Mouse (Mus musculus): ENCODE data around the gene Idh2.

Gene Idh2

DNA sequence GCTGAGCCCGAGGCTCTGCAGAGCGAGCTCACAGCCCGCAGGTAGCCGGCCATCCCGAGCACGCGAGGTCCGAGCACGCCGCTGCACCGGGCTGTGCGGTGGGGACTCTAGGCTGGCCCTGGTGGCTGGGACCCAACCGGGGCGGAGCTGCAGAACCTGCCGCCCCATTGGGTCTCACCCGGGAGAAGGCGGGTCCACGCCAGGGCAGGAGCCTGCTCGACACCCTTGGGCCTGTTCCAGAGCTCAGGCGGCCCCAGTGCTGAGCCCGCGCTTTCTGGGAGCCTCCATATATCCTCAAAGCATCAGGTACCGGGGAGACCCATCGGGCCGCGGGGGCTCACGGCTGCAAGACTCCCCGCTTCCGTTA lies at the start of gene Idh2:
Gene Idh2 (minus strand): TSS at position 169 of the 367 bp plus-strand sequence.
- peaks cover 26% of the 10 kb centered on the region for H3K27me3 ChIP-seq (ENCODE audit: insufficient read depth, low read length)
- no peaks in the 10 kb centered on the region for H3K36me3 ChIP-seq (ENCODE audit: insufficient read depth, low read length)
- peak within 1 kb of the TSS; percentile 93 for H3K4me3 ChIP-seq (replicated peaks; ENCODE audit: low read length)
- peaks cover 66% of the 10 kb centered on the region for H3K4me1 ChIP-seq (replicated peaks; ENCODE audit: low read depth, low read length)
- H3K9me3 ChIP-seq (ENCODE audit: low read length), result no peaks in the 10 kb centered on the region
- TF ChIP-seq CTCF (conservative IDR thresholded peaks at IDR 0.05; ENCODE audit: low read length) (no peak), POU5F1 (IDR thresholded peaks at IDR 0.05; ENCODE audit: borderline replicate concordance, low read length) (no peak), NANOG (IDR thresholded peaks at IDR 0.05; ENCODE audit: borderline replicate concordance, low read length) (no peak)

DNA sequence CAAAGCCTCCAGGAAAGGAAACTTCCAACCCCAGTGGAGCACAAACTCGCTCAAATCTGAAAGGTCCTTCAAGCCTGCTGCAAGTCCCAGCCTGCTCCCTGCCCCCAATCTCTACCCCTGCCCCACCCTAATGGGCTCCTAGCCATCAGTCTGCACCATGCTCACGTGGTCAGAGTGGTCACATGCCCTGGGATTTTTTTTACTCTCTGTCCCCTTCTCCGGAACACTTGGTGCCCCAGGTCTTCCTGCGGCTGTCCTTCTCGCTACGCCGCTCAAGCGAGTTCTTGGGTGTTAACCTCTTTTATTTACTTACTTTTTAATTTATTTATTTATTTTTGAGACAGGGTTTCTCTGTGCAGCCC lies 45.7 kb upstream of the Idh2 start:
- peaks cover 5% of the 10 kb centered on the region; the same call in 1 of the 2 replicates for H3K27me3 ChIP-seq (ENCODE audit: insufficient read depth, low read length)
- no peaks in the 10 kb centered on the region for H3K36me3 ChIP-seq (ENCODE audit: insufficient read depth, low read length)
- H3K4me3 ChIP-seq (replicated peaks; ENCODE audit: low read length), result no peak overlapping the region
- H3K4me1 ChIP-seq (replicated peaks; ENCODE audit: low read depth, low read length), result peaks cover 55% of the 10 kb centered on the region
- 0 out of 2 replicates have a peak, but pooled peaks cover 5% of the 10 kb centered on the region for H3K9me3 ChIP-seq (ENCODE audit: low read length)
- TF ChIP-seq POU5F1 (IDR thresholded peaks at IDR 0.05; ENCODE audit: borderline replicate concordance, low read length) (no peak), NANOG (IDR thresholded peaks at IDR 0.05; ENCODE audit: borderline replicate concordance, low read length) (no peak), CTCF (conservative IDR thresholded peaks at IDR 0.05; ENCODE audit: low read length) (no peak)

DNA sequence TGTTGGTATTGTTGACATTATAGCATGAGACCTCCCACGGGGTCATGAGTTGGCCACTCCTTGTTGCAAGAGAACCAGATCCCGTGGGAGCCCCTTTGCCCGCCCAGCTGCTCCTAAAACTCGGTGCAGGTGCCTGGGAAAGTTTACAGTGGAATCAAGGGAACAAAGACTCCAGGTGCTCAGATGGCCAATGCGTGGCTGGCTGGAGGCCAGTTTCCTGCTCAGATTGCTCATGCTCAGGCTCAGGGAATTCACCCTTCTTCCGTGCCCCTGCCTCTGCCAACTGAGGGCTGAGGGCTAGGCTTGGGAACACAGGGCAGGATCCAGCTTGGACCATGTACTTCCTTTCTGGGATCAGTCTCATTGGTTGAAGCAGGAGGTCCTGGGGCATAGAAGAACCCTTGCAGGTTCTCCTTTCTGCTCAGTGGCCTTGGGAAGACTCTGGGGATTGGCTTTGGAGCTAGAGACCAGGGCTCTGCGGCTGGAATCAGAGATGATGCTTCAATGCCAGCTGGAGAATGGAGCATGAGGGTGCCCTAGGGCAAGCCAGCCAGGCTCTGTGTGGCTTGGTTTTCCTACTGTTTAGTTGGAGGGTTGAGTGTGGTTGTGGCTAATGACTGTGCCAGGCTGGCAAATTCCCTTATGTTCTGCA lies 45.2 kb upstream of the Idh2 start:
- Histone ChIP-seq H3K36me3 (ENCODE audit: insufficient read depth, low read length) (no peaks in the 10 kb centered on the region), H3K9me3 (ENCODE audit: low read length) (0 out of 2 replicates have a peak, but pooled peaks cover 5% of the 10 kb centered on the region), H3K27me3 (ENCODE audit: insufficient read depth, low read length) (peaks cover 5% of the 10 kb centered on the region; the same call in 1 of the 2 replicates), H3K4me1 (replicated peaks; ENCODE audit: low read depth, low read length) (peaks cover 56% of the 10 kb centered on the region), H3K4me3 (replicated peaks; ENCODE audit: low read length) (no peak overlapping the region; the same call in 1 of the 2 replicates)
- TF ChIP-seq NANOG (IDR thresholded peaks at IDR 0.05; ENCODE audit: borderline replicate concordance, low read length) (no peak), POU5F1 (IDR thresholded peaks at IDR 0.05; ENCODE audit: borderline replicate concordance, low read length) (no peak), CTCF (conservative IDR thresholded peaks at IDR 0.05; ENCODE audit: low read length) (no peak)

DNA sequence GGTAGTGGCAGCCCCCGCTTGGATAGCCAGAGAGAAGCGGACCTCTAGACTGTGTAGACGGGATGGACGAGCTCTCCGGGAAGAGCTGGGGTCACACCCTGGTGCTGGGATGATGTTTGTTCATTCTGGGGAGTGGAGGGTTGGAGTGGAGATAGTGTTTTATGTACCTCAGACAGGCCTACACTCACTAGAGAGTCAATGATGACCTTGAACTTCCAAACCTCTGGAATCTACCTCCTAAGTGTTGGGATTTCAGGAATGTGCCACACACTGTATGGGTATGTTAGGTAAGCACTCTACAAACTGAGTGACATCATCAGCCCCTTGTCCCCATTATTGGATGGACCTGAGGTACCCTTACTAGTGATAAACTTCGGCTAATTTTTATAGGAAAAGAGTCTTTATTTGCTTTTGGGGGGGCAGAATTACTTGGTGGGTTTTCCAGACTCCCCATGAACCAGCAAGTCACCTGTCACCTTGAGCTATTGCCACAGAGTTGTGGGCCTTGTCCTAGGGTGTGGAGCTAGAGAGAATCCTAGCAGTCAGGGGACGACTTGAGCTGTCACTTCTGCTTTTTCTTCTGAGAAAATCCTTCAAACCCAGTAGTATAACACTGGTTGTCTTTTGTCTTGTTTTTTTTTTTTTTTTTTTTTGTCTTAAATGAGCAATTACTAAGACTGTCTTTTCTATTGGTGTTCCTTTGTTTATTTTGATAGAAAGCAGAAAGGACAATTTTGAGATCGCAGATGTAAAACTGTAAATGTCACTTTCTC lies 43.5 kb upstream of the Idh2 start:
- H3K4me3 ChIP-seq (replicated peaks; ENCODE audit: low read length), result no peak overlapping the region
- peaks cover 2% of the 10 kb centered on the region; the same call in 1 of the 2 replicates for H3K27me3 ChIP-seq (ENCODE audit: insufficient read depth, low read length)
- TF ChIP-seq CTCF (conservative IDR thresholded peaks at IDR 0.05; ENCODE audit: low read length) (no peak), NANOG (IDR thresholded peaks at IDR 0.05; ENCODE audit: borderline replicate concordance, low read length) (no peak), POU5F1 (IDR thresholded peaks at IDR 0.05; ENCODE audit: borderline replicate concordance, low read length) (no peak)
- H3K4me1 ChIP-seq (replicated peaks; ENCODE audit: low read depth, low read length), result peaks cover 60% of the 10 kb centered on the region
- 0 out of 2 replicates have a peak, but pooled peaks cover 5% of the 10 kb centered on the region for H3K9me3 ChIP-seq (ENCODE audit: low read length)
- H3K36me3 ChIP-seq (ENCODE audit: insufficient read depth, low read length), result no peaks in the 10 kb centered on the region

DNA sequence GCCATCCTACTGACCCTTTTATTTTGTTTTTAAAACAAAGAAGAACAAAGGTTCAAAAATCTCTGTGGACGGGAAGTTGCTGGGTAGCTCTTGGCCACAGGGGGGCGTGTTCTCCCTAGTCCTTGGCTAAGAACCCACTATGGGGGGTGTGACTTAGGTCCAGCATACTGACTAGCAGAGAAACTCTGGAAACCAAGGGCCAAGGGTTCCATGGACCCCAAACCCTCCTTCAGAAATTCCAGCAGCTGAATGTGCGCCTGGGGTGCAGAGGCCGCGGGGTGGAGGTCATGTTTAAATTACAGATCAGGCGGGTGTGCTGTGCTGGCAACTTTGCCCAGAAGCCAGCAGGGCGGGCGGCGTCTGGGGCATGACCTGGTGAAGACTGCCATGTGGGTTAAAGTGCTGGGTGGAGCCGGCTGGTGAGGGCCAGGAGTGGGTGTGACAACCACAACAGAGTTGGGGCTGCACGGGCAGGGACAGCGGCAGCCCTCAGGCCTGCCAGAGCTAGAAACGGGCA lies 41.6 kb upstream of the Idh2 start:
- Histone ChIP-seq H3K36me3 (ENCODE audit: insufficient read depth, low read length) (no peaks in the 10 kb centered on the region), H3K4me3 (replicated peaks; ENCODE audit: low read length) (peak overlapping the region; percentile 63), H3K27me3 (ENCODE audit: insufficient read depth, low read length) (no peaks in the 10 kb centered on the region), H3K4me1 (replicated peaks; ENCODE audit: low read depth, low read length) (peaks cover 69% of the 10 kb centered on the region), H3K9me3 (ENCODE audit: low read length) (0 out of 2 replicates have a peak, but pooled peaks cover 5% of the 10 kb centered on the region)
- TF ChIP-seq CTCF (conservative IDR thresholded peaks at IDR 0.05; ENCODE audit: low read length) (peak; percentile 94), NANOG (IDR thresholded peaks at IDR 0.05; ENCODE audit: borderline replicate concordance, low read length) (no peak), POU5F1 (IDR thresholded peaks at IDR 0.05; ENCODE audit: borderline replicate concordance, low read length) (no peak)

DNA sequence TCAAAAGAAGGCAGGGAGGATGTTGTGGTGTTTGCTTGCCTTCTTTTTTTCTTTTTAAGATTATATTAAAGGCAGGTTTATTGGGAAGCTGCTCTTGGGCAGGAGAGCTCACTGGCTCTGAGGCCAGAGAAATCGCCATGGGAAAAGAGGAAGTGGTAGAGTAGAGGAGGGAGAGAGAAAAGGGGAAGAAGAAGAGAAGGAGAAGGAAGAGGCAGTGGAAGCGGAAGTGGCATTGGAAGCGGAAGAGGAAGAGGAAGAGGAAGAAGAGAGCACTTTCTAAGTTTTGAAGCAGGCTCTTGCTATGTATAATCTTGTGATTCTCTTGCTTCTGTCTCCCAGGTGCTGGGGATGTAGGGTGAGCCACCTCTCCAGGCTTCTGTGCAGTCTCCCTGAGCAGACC lies 39.5 kb upstream of the Idh2 start:
- Histone ChIP-seq H3K36me3 (ENCODE audit: insufficient read depth, low read length) (no peaks in the 10 kb centered on the region), H3K4me3 (replicated peaks; ENCODE audit: low read length) (no peak overlapping the region), H3K4me1 (replicated peaks; ENCODE audit: low read depth, low read length) (peaks cover 55% of the 10 kb centered on the region), H3K27me3 (ENCODE audit: insufficient read depth, low read length) (no peaks in the 10 kb centered on the region), H3K9me3 (ENCODE audit: low read length) (0 out of 2 replicates have a peak, but pooled peaks cover 5% of the 10 kb centered on the region)
- TF ChIP-seq POU5F1 (IDR thresholded peaks at IDR 0.05; ENCODE audit: borderline replicate concordance, low read length) (no peak), CTCF (conservative IDR thresholded peaks at IDR 0.05; ENCODE audit: low read length) (no peak)

DNA sequence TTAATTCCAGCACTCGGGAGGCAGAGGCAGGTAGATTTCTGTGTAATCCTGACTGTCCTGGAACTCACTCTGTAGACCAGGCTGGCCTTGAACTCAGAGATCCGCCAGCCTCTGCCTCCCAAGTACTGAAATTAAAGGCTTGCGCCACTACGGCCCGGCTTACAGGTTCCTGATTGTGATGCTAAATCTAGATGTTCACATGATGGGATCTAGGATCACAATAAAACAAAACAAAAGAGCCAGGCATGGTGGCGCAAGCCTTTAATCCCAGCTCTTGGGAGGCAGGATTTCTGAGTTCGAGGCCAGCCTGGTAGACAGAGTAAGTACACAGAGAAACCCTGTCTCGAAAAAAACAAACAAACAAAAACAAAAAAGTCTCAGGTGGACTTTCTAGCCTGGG lies 37.6 kb upstream of the Idh2 start:
- Histone ChIP-seq H3K4me1 (replicated peaks; ENCODE audit: low read depth, low read length) (peaks cover 57% of the 10 kb centered on the region), H3K36me3 (ENCODE audit: insufficient read depth, low read length) (no peaks in the 10 kb centered on the region), H3K9me3 (ENCODE audit: low read length) (no peaks in the 10 kb centered on the region), H3K4me3 (replicated peaks; ENCODE audit: low read length) (no peak overlapping the region; the same call in 1 of the 2 replicates), H3K27me3 (ENCODE audit: insufficient read depth, low read length) (no peaks in the 10 kb centered on the region)
- TF ChIP-seq NANOG (IDR thresholded peaks at IDR 0.05; ENCODE audit: borderline replicate concordance, low read length) (no peak), POU5F1 (IDR thresholded peaks at IDR 0.05; ENCODE audit: borderline replicate concordance, low read length) (no peak), CTCF (conservative IDR thresholded peaks at IDR 0.05; ENCODE audit: low read length) (no peak)

DNA sequence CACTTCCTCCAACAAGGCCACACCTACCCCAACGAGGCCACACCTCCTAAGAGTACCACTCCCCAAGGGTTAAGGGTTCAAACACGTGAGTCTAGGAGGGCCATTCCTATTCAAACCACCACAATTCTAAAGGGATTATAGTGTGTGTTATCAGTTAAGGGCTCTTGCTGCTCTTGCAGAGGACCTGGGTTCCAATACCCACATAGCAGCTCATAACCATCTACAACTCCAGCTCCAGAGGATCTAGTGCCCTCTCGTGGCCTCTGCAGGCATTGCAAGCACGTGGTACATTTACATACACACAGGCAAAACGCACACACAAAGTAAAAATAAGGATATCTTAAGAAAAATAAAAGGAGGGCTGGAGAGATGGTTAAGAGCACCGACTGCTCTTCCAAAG lies 37.0 kb upstream of the Idh2 start:
- Histone ChIP-seq H3K4me3 (replicated peaks; ENCODE audit: low read length) (no peak overlapping the region), H3K9me3 (ENCODE audit: low read length) (no peaks in the 10 kb centered on the region), H3K36me3 (ENCODE audit: insufficient read depth, low read length) (no peaks in the 10 kb centered on the region), H3K27me3 (ENCODE audit: insufficient read depth, low read length) (no peaks in the 10 kb centered on the region), H3K4me1 (replicated peaks; ENCODE audit: low read depth, low read length) (peaks cover 57% of the 10 kb centered on the region)
- TF ChIP-seq NANOG (IDR thresholded peaks at IDR 0.05; ENCODE audit: borderline replicate concordance, low read length) (no peak), CTCF (conservative IDR thresholded peaks at IDR 0.05; ENCODE audit: low read length) (peak; percentile 83), POU5F1 (IDR thresholded peaks at IDR 0.05; ENCODE audit: borderline replicate concordance, low read length) (no peak)
